Mouse (Mus musculus) embryonic facial prominence, embryonic 11.5 days (tissue): ENCODE results near the gene A730009L09Rik. TPM values are rescaled to one million over a fixed set of nuclear protein-coding genes. Genes with fewer than 3 reads are reported as not detected.

Experiments used
- ATAC-seq: fragments of 200-750 bp; cut with Nextera tagmentation; replicated peaks from 2 replicates; pipeline ENCODE4 v1.8.0; 2017; ENCODE audit warnings: low read depth; ENCODE audit not compliant: insufficient number of reproducible peaks, low FRiP score, low TSS enrichment
- DNase-seq: peaks from one replicate; pipeline ENCODE4 v3.0.0-alpha.2; 2015; ENCODE audit warnings: low spot score
- H3K27ac ChIP-seq: fragments of 300-500 bp; sonication (generic); replicated peaks from 2 replicates; pipeline ENCODE4 v1.5.1; 2014; ENCODE audit warnings: mild to moderate bottlenecking, low read depth, low read length, control low read depth
- H3K27me3 ChIP-seq: fragments of 300-500 bp; sonication (generic); 2 replicates; pipeline ENCODE4 v1.6.1; 2014; ENCODE audit warnings: mild to moderate bottlenecking, low read length, moderate library complexity, mixed read lengths; ENCODE audit not compliant: control insufficient read depth, insufficient read depth
- H3K36me3 ChIP-seq: fragments of 300-500 bp; sonication (generic); replicated peaks from 2 replicates; pipeline ENCODE4 v1.6.1; 2014; ENCODE audit warnings: low read depth, mild to moderate bottlenecking, low read length, moderate library complexity, mixed read lengths; ENCODE audit not compliant: control insufficient read depth, insufficient read depth
- H3K4me1 ChIP-seq: fragments of 300-500 bp; sonication (generic); 2 replicates; pipeline ENCODE4 v1.6.1; 2014; ENCODE audit warnings: low read length, mixed read lengths; ENCODE audit not compliant: control insufficient read depth, insufficient read depth
- H3K4me2 ChIP-seq: fragments of 300-500 bp; sonication (generic); 2 replicates; pipeline ENCODE4 v1.6.1; 2014; ENCODE audit warnings: low read depth, mild to moderate bottlenecking, control low read depth, low read length, moderate library complexity
- H3K4me3 ChIP-seq: fragments of 300-500 bp; sonication (generic); 2 replicates; pipeline ENCODE4 v1.5.1; 2014; ENCODE audit warnings: low read depth, low read length, control low read depth
- H3K9ac ChIP-seq: fragments of 300-500 bp; sonication (generic); replicated peaks from 2 replicates; pipeline ENCODE4 v1.6.1; 2014; ENCODE audit warnings: mild to moderate bottlenecking, control low read depth, low read length
- H3K9me3 ChIP-seq: fragments of 300-500 bp; sonication (generic); replicated peaks from 2 replicates; pipeline ENCODE4 v1.6.1; 2016; ENCODE audit warnings: mild to moderate bottlenecking, low read length, inconsistent platforms, mixed read lengths; ENCODE audit not compliant: control insufficient read depth
- WGBS: fragments of 180-500 bp; shearing (Covaris S2); extraction: QIAGEN DNeasy Blood & Tissue Kit; methylation state at CpG from one replicate; pipeline ENCODE4 v1.1.7; 2014; 5-methylcytosine and 5-hydroxymethylcytosine counted together
- polyA plus RNA-seq: library from polyadenylated mRNA; unstranded; fragments of >200 nt; fragmentation: Nextera tagmentation; extraction: Ambion mirVana; gene quantifications from 2 replicates; pipeline ENCODE4 v1.2.1, GENCODE M21; 2014

The A730009L09Rik gene
- polyA plus RNA-seq = not detected in 2 replicates

DNA sequence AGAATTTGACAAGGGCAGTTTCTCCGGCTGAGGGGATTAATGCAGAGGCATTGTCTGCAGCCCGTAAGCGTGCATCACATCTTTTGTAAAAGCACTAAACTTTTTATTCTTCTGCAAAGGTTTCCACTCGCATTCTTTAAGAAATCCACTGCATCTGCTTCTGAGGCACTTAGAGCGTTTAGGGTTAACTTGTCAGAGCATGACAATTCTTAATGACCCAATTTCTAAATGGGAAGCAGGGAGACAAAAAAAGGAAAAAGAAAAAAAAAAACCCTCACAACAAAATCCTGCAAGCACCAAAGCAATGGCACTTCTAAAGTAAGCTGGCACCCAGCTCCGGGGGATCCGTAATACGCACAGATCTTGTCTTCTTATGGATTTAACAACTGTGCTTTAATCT is at the start of gene A730009L09Rik:
Gene A730009L09Rik (plus strand): TSS at position 301 of the 400 bp plus-strand sequence.
- WGBS = 59% methylated on average over 8 of the region's 8 CpGs
- no peak for DNase-seq
- no peak within 1 kb of the TSS for H3K9ac ChIP-seq
- no peak within 1 kb of the TSS for H3K27ac ChIP-seq
- H3K27me3 ChIP-seq = no peaks in the 10 kb centered on the region
- H3K4me1 ChIP-seq = no peaks in the 10 kb centered on the region
- H3K4me3 ChIP-seq = no peak within 1 kb of the TSS
- ATAC-seq = no peak
- no peaks in the 10 kb centered on the region for H3K36me3 ChIP-seq
- no peak within 1 kb of the TSS for H3K4me2 ChIP-seq
- no peaks in the 10 kb centered on the region for H3K9me3 ChIP-seq

DNA sequence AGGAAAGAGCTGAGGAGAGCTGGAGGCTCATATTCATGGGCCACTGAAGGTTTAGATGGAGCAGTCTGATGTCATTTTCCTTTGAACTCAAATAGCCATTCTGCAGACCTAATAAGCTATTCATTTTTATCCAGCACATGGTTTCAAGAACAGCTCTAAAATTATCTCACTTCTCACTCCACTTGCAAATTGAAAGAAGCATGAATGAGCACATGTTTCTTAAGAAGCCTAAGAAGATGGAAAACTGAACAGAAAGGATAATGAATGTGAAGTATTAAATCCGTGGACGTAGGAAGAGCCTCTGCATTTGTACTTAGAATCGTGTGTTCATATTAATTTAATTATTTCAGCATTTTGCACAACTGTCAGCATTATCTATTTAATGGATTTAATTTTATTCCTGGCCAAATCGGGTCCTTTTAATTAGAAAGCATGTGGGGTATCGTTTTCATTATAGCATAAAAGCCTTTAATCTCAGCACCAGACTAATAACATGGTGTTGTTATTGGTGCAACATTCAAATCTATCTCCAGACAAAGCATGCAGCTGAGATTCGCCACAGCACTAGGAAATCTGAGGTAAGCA is 49.2 kb upstream of the A730009L09Rik start:
- H3K27me3 ChIP-seq = no peaks in the 10 kb centered on the region
- H3K4me2 ChIP-seq = no peak overlapping the region
- H3K4me3 ChIP-seq = no peak overlapping the region
- H3K36me3 ChIP-seq = no peaks in the 10 kb centered on the region
- H3K9me3 ChIP-seq = no peaks in the 10 kb centered on the region
- no peak overlapping the region for H3K27ac ChIP-seq
- ATAC-seq (no peak), DNase-seq (no peak)
- no peak overlapping the region for H3K9ac ChIP-seq
- 82% methylated on average over 6 of the region's 6 CpGs for WGBS
- no peaks in the 10 kb centered on the region for H3K4me1 ChIP-seq

GRCm38 (mm10) chr16:84468898-84469297 is 46.0 kb upstream of the A730009L09Rik start:
- H3K36me3 ChIP-seq = no peaks in the 10 kb centered on the region
- no peak overlapping the region for H3K27ac ChIP-seq
- no peak overlapping the region for H3K4me3 ChIP-seq
- H3K9me3 ChIP-seq = no peaks in the 10 kb centered on the region
- WGBS = 23% methylated on average over 1 of the region's 1 CpGs
- no peaks in the 10 kb centered on the region for H3K27me3 ChIP-seq
- H3K4me2 ChIP-seq = no peak overlapping the region
- H3K9ac ChIP-seq = no peak overlapping the region
- DNase-seq (peak; percentile 22), ATAC-seq (no peak)
- H3K4me1 ChIP-seq = no peaks in the 10 kb centered on the region

- H3K4me1 ChIP-seq = no peaks in the 10 kb centered on the region
- H3K4me3 ChIP-seq = no peak overlapping the region
- DNase-seq (no peak), ATAC-seq (no peak)
- H3K9me3 ChIP-seq = no peaks in the 10 kb centered on the region
- no peak overlapping the region for H3K9ac ChIP-seq
- H3K4me2 ChIP-seq = no peak overlapping the region
- no peaks in the 10 kb centered on the region for H3K27me3 ChIP-seq
- no peak overlapping the region for H3K27ac ChIP-seq
- WGBS = 76% methylated on average over 1 of the region's 1 CpGs
- H3K36me3 ChIP-seq = no peaks in the 10 kb centered on the region
Observed at GRCm38 (mm10) chr16:84469994-84470393, 44.9 kb upstream of the A730009L09Rik start.

DNA sequence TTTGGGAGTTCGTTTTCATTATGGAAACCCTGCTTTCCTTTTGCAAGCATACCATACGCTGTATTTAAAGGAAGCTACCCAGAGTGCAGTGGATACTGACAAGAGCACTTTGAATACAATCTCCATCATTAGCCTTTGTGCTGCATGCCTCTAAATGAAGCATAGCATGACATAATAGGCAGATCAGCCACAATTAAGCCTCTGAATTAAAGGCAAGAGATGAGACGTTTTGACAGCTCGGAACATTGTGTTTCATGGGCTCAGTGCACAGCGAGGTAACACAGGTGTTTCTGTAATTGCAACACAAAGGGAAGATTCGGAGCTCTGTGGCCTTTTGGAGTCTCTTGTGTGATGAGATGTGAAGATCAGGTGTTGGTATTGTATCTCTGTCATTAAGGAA is 41.5 kb upstream of the A730009L09Rik start:
- no peak overlapping the region for H3K4me3 ChIP-seq
- no peak overlapping the region for H3K4me2 ChIP-seq
- no peaks in the 10 kb centered on the region for H3K9me3 ChIP-seq
- 80% methylated on average over 6 of the region's 6 CpGs for WGBS
- no peak for DNase-seq
- H3K9ac ChIP-seq = no peak overlapping the region
- no peak for ATAC-seq
- no peaks in the 10 kb centered on the region for H3K27me3 ChIP-seq
- H3K27ac ChIP-seq = no peak overlapping the region
- no peaks in the 10 kb centered on the region for H3K4me1 ChIP-seq
- H3K36me3 ChIP-seq = no peaks in the 10 kb centered on the region

DNA sequence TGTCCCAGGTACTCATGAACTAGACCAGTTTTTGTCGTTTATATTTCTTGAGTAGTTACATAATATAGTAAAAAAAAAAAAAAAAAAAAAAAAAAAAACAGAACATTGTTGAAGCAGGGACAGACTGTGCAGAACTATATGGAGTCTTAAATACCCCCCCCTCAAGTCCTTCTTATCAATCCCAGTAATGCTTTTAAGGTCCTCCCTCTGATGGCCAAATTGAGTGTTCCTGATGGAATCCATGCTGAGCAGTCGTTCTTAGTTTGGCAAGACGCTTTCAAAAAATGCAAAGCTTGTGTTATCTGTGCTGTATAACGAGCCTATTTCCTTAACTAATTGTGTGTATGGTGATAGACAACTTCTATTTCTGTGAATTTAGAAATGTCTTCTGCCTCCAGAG is 40.2 kb upstream of the A730009L09Rik start:
- Histone ChIP-seq H3K27ac (no peak overlapping the region), H3K9ac (no peak overlapping the region), H3K9me3 (no peaks in the 10 kb centered on the region), H3K36me3 (no peaks in the 10 kb centered on the region), H3K27me3 (no peaks in the 10 kb centered on the region), H3K4me2 (no peak overlapping the region), H3K4me1 (no peaks in the 10 kb centered on the region), H3K4me3 (no peak overlapping the region)
- DNase-seq (no peak), ATAC-seq (no peak)
- 75% methylated on average over 4 of the region's 4 CpGs for WGBS

GRCm38 (mm10) chr16:84476948-84477347 is 38.0 kb upstream of the A730009L09Rik start:
- Histone ChIP-seq H3K36me3 (no peaks in the 10 kb centered on the region), H3K27me3 (no peaks in the 10 kb centered on the region), H3K27ac (no peak overlapping the region), H3K4me2 (no peak overlapping the region), H3K9ac (no peak overlapping the region), H3K4me1 (no peaks in the 10 kb centered on the region), H3K4me3 (no peak overlapping the region), H3K9me3 (no peaks in the 10 kb centered on the region)
- WGBS = 78% methylated on average over 5 of the region's 5 CpGs
- DNase-seq (no peak), ATAC-seq (no peak)

GRCm38 (mm10) chr16:84477528-84477927 is 37.4 kb upstream of the A730009L09Rik start:
- H3K9me3 ChIP-seq = no peaks in the 10 kb centered on the region
- H3K9ac ChIP-seq = no peak overlapping the region
- no peak overlapping the region for H3K4me2 ChIP-seq
- no peak for DNase-seq
- 68% methylated on average over 1 of the region's 1 CpGs for WGBS
- no peaks in the 10 kb centered on the region for H3K4me1 ChIP-seq
- no peak for ATAC-seq
- H3K27ac ChIP-seq = no peak overlapping the region
- no peaks in the 10 kb centered on the region for H3K36me3 ChIP-seq
- no peaks in the 10 kb centered on the region for H3K27me3 ChIP-seq
- H3K4me3 ChIP-seq = no peak overlapping the region
